Mouse (Mus musculus): Measurements from ENCODE around the gene Nipal4. TPM values are rescaled to one million over a fixed set of nuclear protein-coding genes. Genes with fewer than 3 reads are reported as not detected.

Nipal4 gene
- polyA plus RNA-seq, 1 experiment from 2014 or later: 1.6 TPM

Other genes with a start within 250 kb of the Nipal4 start
- gene Lsm11, start 221.6 kb downstream of the Nipal4 start, polyA plus RNA-seq (2014; fragmentation: Nextera tagmentation; extraction: Ambion mirVana): 10.6 and 12.0 TPM in 2 replicates
- gene Thg1l, start 211.0 kb downstream of the Nipal4 start, polyA plus RNA-seq (2014; fragmentation: Nextera tagmentation; extraction: Ambion mirVana): 13.1 and 15.7 TPM in 2 replicates
- 0.15 and 0.25 TPM in 2 replicates for gene Sox30, start 186.2 kb downstream of the Nipal4 start, polyA plus RNA-seq (2014; fragmentation: Nextera tagmentation; extraction: Ambion mirVana)
- gene Gm12166, start 114.2 kb downstream of the Nipal4 start, polyA plus RNA-seq (2014; fragmentation: Nextera tagmentation; extraction: Ambion mirVana): 2.7 and 4.1 TPM in 2 replicates
- 9.4 and 9.6 TPM in 2 replicates for gene Adam19, start 110.5 kb downstream of the Nipal4 start, polyA plus RNA-seq (2014; fragmentation: Nextera tagmentation; extraction: Ambion mirVana)
- 0.68 and 1.0 TPM in 2 replicates for gene Fndc9, start 69.0 kb upstream of the Nipal4 start, polyA plus RNA-seq (2014; fragmentation: Nextera tagmentation; extraction: Ambion mirVana)
- 56.7 and 60.0 TPM in 2 replicates for gene Cyfip2, start 146.4 kb upstream of the Nipal4 start, polyA plus RNA-seq (2014; fragmentation: Nextera tagmentation; extraction: Ambion mirVana)
- gene Itk, start 223.0 kb upstream of the Nipal4 start, polyA plus RNA-seq (2014; fragmentation: Nextera tagmentation; extraction: Ambion mirVana): not detected in 2 replicates
- gene Fam71b, start 230.1 kb upstream of the Nipal4 start, polyA plus RNA-seq (2014; fragmentation: Nextera tagmentation; extraction: Ambion mirVana): not detected in 2 replicates